Mouse (Mus musculus): ENCODE measurements around the gene Olfr282.

DNA sequence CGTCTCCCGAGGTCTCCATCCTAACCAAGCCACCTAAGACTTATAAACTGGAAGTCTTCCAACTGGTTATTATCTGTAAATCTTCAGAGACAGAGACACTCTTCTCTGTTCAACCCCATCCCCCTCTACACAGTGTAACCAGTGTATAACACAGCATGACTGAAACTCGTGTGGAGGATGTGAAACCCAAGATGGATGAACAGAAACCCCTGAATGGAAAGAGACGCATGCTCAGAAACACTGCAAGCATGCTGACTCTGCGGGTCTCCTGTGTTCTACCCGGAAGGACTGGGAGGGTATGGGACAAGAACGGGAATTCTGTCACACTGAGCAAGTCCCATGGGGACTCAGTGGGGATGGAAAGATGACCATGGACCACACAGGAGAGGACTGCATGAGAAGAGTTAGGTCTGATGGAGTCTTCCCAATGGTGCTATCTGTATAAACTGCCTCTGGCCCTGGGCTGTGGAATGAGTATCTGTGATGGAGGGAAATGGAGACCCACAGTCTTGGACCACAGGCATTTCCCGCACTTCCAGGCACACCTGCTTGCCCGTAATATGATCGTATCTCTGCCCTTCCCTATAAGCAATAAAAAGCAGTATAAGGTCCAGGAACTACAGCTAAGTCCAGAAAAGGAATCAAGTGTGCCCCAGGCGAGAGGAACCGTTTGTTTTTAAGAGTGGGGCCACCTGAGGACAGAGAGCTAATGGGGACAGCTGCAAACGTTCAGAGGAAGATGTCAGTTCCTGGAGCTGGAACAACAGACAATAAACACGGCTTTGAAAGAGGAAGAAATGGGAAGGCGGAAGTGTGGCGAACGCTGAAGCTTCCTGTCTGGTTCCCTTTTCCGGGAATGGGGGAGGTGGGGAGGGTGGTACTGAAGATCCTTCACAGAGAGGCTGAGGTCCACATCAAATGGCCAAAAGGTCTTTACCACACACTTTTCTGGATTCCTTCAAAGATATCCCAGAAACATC, 53.2 kb downstream of the Olfr282 start:
- TF ChIP-seq CTCF (IDR thresholded peaks at IDR 0.05; ENCODE audit: low read depth, low read length) (no peak), EP300 (IDR thresholded peaks at IDR 0.05; ENCODE audit: insufficient read depth, low read depth, low read length) (no peak), POLR2A (IDR thresholded peaks at IDR 0.05; ENCODE audit: insufficient read depth, low read length) (no peak)
